Mouse (Mus musculus) liver, embryonic 14.5 days (tissue): ENCODE data around the gene Helz2. TPM values are rescaled to one million over a fixed set of nuclear protein-coding genes. Genes with fewer than 3 reads are reported as not detected.

Experiments used
- ATAC-seq: fragments of 200-750 bp; cut with Nextera tagmentation; 2 replicates; pipeline ENCODE4 v1.8.0; 2017; ENCODE audit warnings: moderate number of reproducible peaks, mild to moderate bottlenecking, moderate library complexity; ENCODE audit not compliant: insufficient read depth
- DNase-seq, 3 experiments: peaks; one replicate each; pipeline ENCODE4 v3.0.0-alpha.2; 2012 to 2013; ENCODE audit warnings: low read depth in 3 of 3, low spot score in 3 of 3
- H3K27ac ChIP-seq: fragments of 300-500 bp; sonication (generic); 2 replicates; pipeline ENCODE4 v1.5.1; 2014; ENCODE audit warnings: moderate library complexity, mild to moderate bottlenecking, control low read depth, inconsistent platforms
- H3K27me3 ChIP-seq: fragments of 300-500 bp; sonication (generic); 2 replicates; pipeline ENCODE4 v1.6.1; 2014; ENCODE audit warnings: mild to moderate bottlenecking, low read length, moderate library complexity; ENCODE audit not compliant: control insufficient read depth, insufficient read depth
- H3K36me3 ChIP-seq: fragments of 300-500 bp; sonication (generic); replicated peaks from 2 replicates; pipeline ENCODE4 v1.6.1; 2014; ENCODE audit warnings: low read depth; ENCODE audit not compliant: control insufficient read depth, insufficient read depth
- H3K4me1 ChIP-seq, 2 experiments: fragments of 200-500 bp in 1 of 2; fragments of 300-500 bp in 1 of 2; sonication (generic) in 1 of 2; replicated peaks; 2 replicates each; pipeline ENCODE4 v1.6.1; 2012 to 2014; ENCODE audit warnings: antibody characterized with exemption in 1 of 2, inconsistent platforms in 1 of 2, low read length in 1 of 2; ENCODE audit not compliant: control insufficient read depth in 2 of 2, insufficient read depth in 2 of 2
- H3K4me2 ChIP-seq: fragments of 300-500 bp; sonication (generic); 2 replicates; pipeline ENCODE4 v1.6.1; 2014; ENCODE audit warnings: low read depth, mild to moderate bottlenecking, control low read depth, moderate library complexity
- H3K4me3 ChIP-seq, 2 experiments: fragments of 200-500 bp in 1 of 2; fragments of 300-500 bp in 1 of 2; sonication (generic) in 1 of 2; 2 replicates each; pipeline ENCODE4 v1.5.1; 2012 to 2014; ENCODE audit warnings: low read depth in 2 of 2, low read length in 2 of 2, mild to moderate bottlenecking in 2 of 2, control low read depth in 1 of 2, inconsistent platforms in 1 of 2, moderate library complexity in 1 of 2; ENCODE audit not compliant: insufficient read depth in 1 of 2
- H3K9ac ChIP-seq: fragments of 300-500 bp; sonication (generic); replicated peaks from 2 replicates; pipeline ENCODE4 v1.6.1; 2014; ENCODE audit warnings: mild to moderate bottlenecking, control low read depth, moderate library complexity
- H3K9me3 ChIP-seq: fragments of 300-500 bp; sonication (generic); 2 replicates; pipeline ENCODE4 v1.6.1; 2016; ENCODE audit warnings: low read length, mixed read lengths; ENCODE audit not compliant: control insufficient read depth
- CTCF ChIP-seq: IDR thresholded peaks from 2 replicates; pipeline ENCODE4 v1.5.1; 2016; ENCODE audit warnings: antibody characterized with exemption, low read depth, control low read depth
- EP300 ChIP-seq: IDR thresholded peaks from 2 replicates; pipeline ENCODE4 v1.6.1; 2016; ENCODE audit warnings: antibody characterized with exemption, low read depth
- WGBS: fragments of 180-500 bp; shearing (Covaris S2); extraction: QIAGEN DNeasy Blood & Tissue Kit; methylation state at CpG from one replicate; pipeline ENCODE4 v1.1.7; 2014; ENCODE audit not compliant: insufficient replicate concordance; 5-methylcytosine and 5-hydroxymethylcytosine counted together
- polyA plus RNA-seq, 2 experiments: library from polyadenylated mRNA; depleted of rRNA in 1 of 2; stranded (reverse) in 1 of 2; unstranded in 1 of 2; fragments of >200 nt; fragmentation: Nextera tagmentation in 1 of 2; extraction: Ambion mirVana in 1 of 2; gene quantifications; 2 replicates each; pipeline versions ENCODE4 v1.2.1 to v1.2.3; 2012 to 2014

The Helz2 gene
- polyA plus RNA-seq, 2 experiments: 1.6 to 4.6 TPM

- DNase-seq: peak; percentile 72 to 80 (median 78)
- no peaks in the 10 kb centered on the region for H3K9me3 ChIP-seq
- H3K36me3 ChIP-seq: no peaks in the 10 kb centered on the region
- H3K27me3 ChIP-seq: no peaks in the 10 kb centered on the region
- H3K27ac ChIP-seq: peak overlapping the region; percentile 57
- peak; percentile 82 for ATAC-seq
- peak overlapping the region; percentile 71 to 80 for H3K4me3 ChIP-seq
- peak overlapping the region; percentile 96 for H3K4me2 ChIP-seq
- TF ChIP-seq CTCF (peak; percentile 100), EP300 (no peak)
- under 1% methylated on average over 14 of the region's 14 CpGs for WGBS
- peaks cover 8 to 11% of the 10 kb centered on the region in 2 experiments for H3K4me1 ChIP-seq
- peak overlapping the region; percentile 58 for H3K9ac ChIP-seq
These were observed 55.2 kb downstream of the Helz2 start for GRCm38 (mm10) chr2:181186635-181187034.

- DNase-seq: no peak
- Histone ChIP-seq H3K9me3 (no peaks in the 10 kb centered on the region), H3K4me3 (no peak overlapping the region), H3K4me2 (no peak overlapping the region), H3K4me1 (no peaks in the 10 kb centered on the region), H3K27ac (no peak overlapping the region), H3K27me3 (no peaks in the 10 kb centered on the region), H3K36me3 (no peaks in the 10 kb centered on the region), H3K9ac (no peak overlapping the region)
- no peak for TF ChIP-seq EP300
- no peak for TF ChIP-seq CTCF
- WGBS: 52% methylated on average over 6 of the region's 6 CpGs
- no peak for ATAC-seq
These were observed 60.9 kb downstream of the Helz2 start for GRCm38 (mm10) chr2:181180898-181181297.

GRCm38 (mm10) chr2:181178471-181178870 lies 63.4 kb downstream of the Helz2 start:
- H3K4me3 ChIP-seq: no peak overlapping the region
- no peaks in the 10 kb centered on the region for H3K4me1 ChIP-seq
- TF ChIP-seq EP300: no peak
- TF ChIP-seq CTCF: no peak
- ATAC-seq: no peak
- DNase-seq: no peak
- 42% methylated on average over 5 of the region's 5 CpGs for WGBS
- H3K36me3 ChIP-seq: no peaks in the 10 kb centered on the region
- H3K27me3 ChIP-seq: no peaks in the 10 kb centered on the region
- H3K9ac ChIP-seq: no peak overlapping the region
- no peak overlapping the region for H3K27ac ChIP-seq
- H3K4me2 ChIP-seq: no peak overlapping the region
- H3K9me3 ChIP-seq: no peaks in the 10 kb centered on the region

GRCm38 (mm10) chr2:181178015-181178414 lies 63.8 kb downstream of the Helz2 start:
- Histone ChIP-seq H3K27me3 (no peaks in the 10 kb centered on the region), H3K9me3 (no peaks in the 10 kb centered on the region), H3K27ac (no peak overlapping the region), H3K36me3 (no peaks in the 10 kb centered on the region), H3K4me1 (no peaks in the 10 kb centered on the region), H3K4me3 (no peak overlapping the region), H3K9ac (no peak overlapping the region), H3K4me2 (no peak overlapping the region)
- no peak for ATAC-seq
- no peak for DNase-seq
- WGBS: 46% methylated on average over 3 of the region's 3 CpGs
- TF ChIP-seq CTCF (no peak), EP300 (no peak)

Other genes with a start within 250 kb of the Helz2 start
- gene Chrna4, start 198.5 kb downstream of the Helz2 start, polyA plus RNA-seq (2012; rRNA removed): 0.71 and 0.98 TPM in 2 replicates
- 0.50 and 1.1 TPM in 2 replicates for gene Chrna4, start 198.5 kb downstream of the Helz2 start, polyA plus RNA-seq (2014; fragmentation: Nextera tagmentation; extraction: Ambion mirVana)
- 0.06 and 0.16 TPM in 2 replicates for gene Kcnq2, start 106.7 kb downstream of the Helz2 start, polyA plus RNA-seq (2012; rRNA removed)
- 0.06 and 0.08 TPM in 2 replicates for gene Kcnq2, start 106.7 kb downstream of the Helz2 start, polyA plus RNA-seq (2014; fragmentation: Nextera tagmentation; extraction: Ambion mirVana)
- gene Eef1a2, start 85.0 kb downstream of the Helz2 start, polyA plus RNA-seq (2012; rRNA removed): 0.06 TPM in 1 of 2 replicates, not detected in the other
- not detected in 2 replicates for gene Eef1a2, start 85.0 kb downstream of the Helz2 start, polyA plus RNA-seq (2014; fragmentation: Nextera tagmentation; extraction: Ambion mirVana)
- gene Ppdpf, start 54.8 kb downstream of the Helz2 start, polyA plus RNA-seq (2012; rRNA removed): 44.6 and 63.1 TPM in 2 replicates
- 115 TPM in 2 replicates for gene Ppdpf, start 54.8 kb downstream of the Helz2 start, polyA plus RNA-seq (2014; fragmentation: Nextera tagmentation; extraction: Ambion mirVana)
- 0.05 and 0.06 TPM in 2 replicates for gene Ptk6, start 39.2 kb downstream of the Helz2 start, polyA plus RNA-seq (2012; rRNA removed)
- 0.05 TPM in 1 of 2 replicates, not detected in the other for gene Ptk6, start 39.2 kb downstream of the Helz2 start, polyA plus RNA-seq (2014; fragmentation: Nextera tagmentation; extraction: Ambion mirVana)
- gene Srms, start 28.8 kb downstream of the Helz2 start, polyA plus RNA-seq (2012; rRNA removed): 0.15 and 0.19 TPM in 2 replicates
- gene Srms, start 28.8 kb downstream of the Helz2 start, polyA plus RNA-seq (2014; fragmentation: Nextera tagmentation; extraction: Ambion mirVana): 0.22 and 0.39 TPM in 2 replicates
- 0.22 and 0.25 TPM in 2 replicates for gene Fndc11, start 22.0 kb downstream of the Helz2 start, polyA plus RNA-seq (2012; rRNA removed)
- 0.14 and 0.24 TPM in 2 replicates for gene Fndc11, start 22.0 kb downstream of the Helz2 start, polyA plus RNA-seq (2014; fragmentation: Nextera tagmentation; extraction: Ambion mirVana)
- gene Gmeb2, start 46.0 kb upstream of the Helz2 start, polyA plus RNA-seq (2012; rRNA removed): 11.0 and 12.2 TPM in 2 replicates
- 7.6 and 10.3 TPM in 2 replicates for gene Gmeb2, start 46.0 kb upstream of the Helz2 start, polyA plus RNA-seq (2014; fragmentation: Nextera tagmentation; extraction: Ambion mirVana)
- 0.06 and 1.0 TPM in 2 replicates for gene Stmn3, start 72.5 kb upstream of the Helz2 start, polyA plus RNA-seq (2012; rRNA removed)
- gene Stmn3, start 72.5 kb upstream of the Helz2 start, polyA plus RNA-seq (2014; fragmentation: Nextera tagmentation; extraction: Ambion mirVana): 0.09 TPM in 1 of 2 replicates, not detected in the other
- gene Rtel1, start 77.7 kb upstream of the Helz2 start, polyA plus RNA-seq (2012; rRNA removed): 39.1 and 40.3 TPM in 2 replicates
- 26.2 and 29.3 TPM in 2 replicates for gene Rtel1, start 77.7 kb upstream of the Helz2 start, polyA plus RNA-seq (2014; fragmentation: Nextera tagmentation; extraction: Ambion mirVana)
- 7.7 and 8.8 TPM in 2 replicates for gene Zgpat, start 122.9 kb upstream of the Helz2 start, polyA plus RNA-seq (2012; rRNA removed)
- gene Zgpat, start 122.9 kb upstream of the Helz2 start, polyA plus RNA-seq (2014; fragmentation: Nextera tagmentation; extraction: Ambion mirVana): 8.4 and 10.5 TPM in 2 replicates
- 13.3 and 21.1 TPM in 2 replicates for gene Arfrp1, start 123.4 kb upstream of the Helz2 start, polyA plus RNA-seq (2012; rRNA removed)
- 14.8 and 16.9 TPM in 2 replicates for gene Arfrp1, start 123.4 kb upstream of the Helz2 start, polyA plus RNA-seq (2014; fragmentation: Nextera tagmentation; extraction: Ambion mirVana)
- gene Lime1, start 138.1 kb upstream of the Helz2 start, polyA plus RNA-seq (2012; rRNA removed): 10.9 and 12.3 TPM in 2 replicates
- 4.0 and 4.7 TPM in 2 replicates for gene Lime1, start 138.1 kb upstream of the Helz2 start, polyA plus RNA-seq (2014; fragmentation: Nextera tagmentation; extraction: Ambion mirVana)
- 4.4 and 5.3 TPM in 2 replicates for gene Zbtb46, start 217.4 kb upstream of the Helz2 start, polyA plus RNA-seq (2012; rRNA removed)
- gene Zbtb46, start 217.4 kb upstream of the Helz2 start, polyA plus RNA-seq (2014; fragmentation: Nextera tagmentation; extraction: Ambion mirVana): 6.5 and 6.8 TPM in 2 replicates